Mouse (Mus musculus) heart, postnatal 0 days (tissue): ENCODE data around the gene Shc3.

ENCODE experiments used
- CTCF ChIP-seq: IDR thresholded peaks from 2 replicates; pipeline ENCODE4 v1.5.1; 2016; ENCODE audit warnings: antibody characterized with exemption, control low read depth, low read depth
- EP300 ChIP-seq: IDR thresholded peaks from 2 replicates; pipeline ENCODE4 v1.6.1; 2016; ENCODE audit warnings: antibody characterized with exemption, low read depth

DNA sequence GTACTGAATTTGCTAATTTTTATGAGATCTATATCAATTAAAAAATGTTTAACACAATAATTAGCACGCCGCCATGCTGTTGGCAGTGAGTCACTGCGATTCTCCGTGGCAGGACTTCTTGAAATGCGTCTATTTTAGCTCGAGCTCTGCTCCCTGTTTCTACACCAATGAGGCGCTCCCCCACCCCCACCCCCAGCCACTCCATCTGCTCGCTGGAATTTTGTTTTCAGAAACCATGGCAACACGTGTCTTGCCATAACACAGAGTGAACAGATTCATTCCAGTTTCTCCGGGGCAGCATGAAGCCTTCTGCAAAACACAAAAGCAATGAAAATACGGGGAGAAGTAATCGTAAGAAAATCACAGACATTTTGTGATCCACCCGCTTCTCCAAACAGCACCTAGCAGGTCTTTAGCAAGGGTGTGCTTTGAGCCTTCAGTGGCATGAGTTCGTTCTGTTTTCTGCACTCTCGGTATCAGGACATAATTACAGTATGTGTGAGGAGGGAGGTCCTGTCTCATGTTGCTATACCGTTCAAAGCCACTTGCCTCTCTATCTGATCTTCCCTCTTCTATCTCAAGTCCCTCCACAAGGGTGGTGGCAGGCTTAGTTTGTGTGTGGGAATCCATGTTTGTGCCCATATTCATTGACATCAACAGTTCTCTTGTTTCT lies 34.1 kb upstream of the Shc3 start:
- TF ChIP-seq CTCF (no peak), EP300 (no peak)
